Mouse (Mus musculus) embryonic facial prominence, embryonic 13.5 days (tissue): Measurements from ENCODE around the gene Rhbdd1. TPM values are rescaled to one million over a fixed set of nuclear protein-coding genes. Genes with fewer than 3 reads are reported as not detected.
A peak's percentile ranks its signal among the peaks of the same experiment; 100 is the strongest.

Source experiments
- ATAC-seq: fragments of 200-750 bp; cut with Nextera tagmentation; 2 replicates; pipeline ENCODE4 v1.8.0; 2017; ENCODE audit warnings: low read depth; ENCODE audit not compliant: insufficient number of reproducible peaks, insufficient read depth, low FRiP score, low TSS enrichment
- H3K27ac ChIP-seq: fragments of 300-500 bp; sonication (generic); 2 replicates; pipeline ENCODE4 v1.5.1; 2015; ENCODE audit warnings: moderate library complexity, mild to moderate bottlenecking, inconsistent platforms
- H3K27me3 ChIP-seq: fragments of 300-500 bp; sonication (generic); 2 replicates; pipeline ENCODE4 v1.6.1; 2015; ENCODE audit warnings: mild to moderate bottlenecking, inconsistent platforms
- H3K36me3 ChIP-seq: fragments of 300-500 bp; sonication (generic); 2 replicates; pipeline ENCODE4 v1.6.1; 2015; ENCODE audit warnings: mild to moderate bottlenecking, inconsistent platforms
- H3K4me1 ChIP-seq: fragments of 300-500 bp; sonication (generic); 2 replicates; pipeline ENCODE4 v1.6.1; 2015; ENCODE audit warnings: inconsistent platforms
- H3K4me2 ChIP-seq: fragments of 300-500 bp; sonication (generic); 2 replicates; pipeline ENCODE4 v1.6.1; 2015; ENCODE audit warnings: moderate library complexity, mild to moderate bottlenecking, inconsistent platforms
- H3K4me3 ChIP-seq: fragments of 300-500 bp; sonication (generic); 2 replicates; pipeline ENCODE4 v1.5.1; 2015; ENCODE audit warnings: mild to moderate bottlenecking, inconsistent platforms
- H3K9ac ChIP-seq: fragments of 300-500 bp; sonication (generic); 2 replicates; pipeline ENCODE4 v1.6.1; 2015; ENCODE audit warnings: mild to moderate bottlenecking, inconsistent platforms
- H3K9me3 ChIP-seq: fragments of 300-500 bp; sonication (generic); 2 replicates; pipeline ENCODE4 v1.6.1; 2016; ENCODE audit warnings: inconsistent platforms
- WGBS: fragments of 180-500 bp; shearing (Covaris S2); methylation state at CpG from one replicate; pipeline ENCODE4 v1.1.7; 2015; ENCODE audit warnings: mixed read lengths; 5-methylcytosine and 5-hydroxymethylcytosine counted together
- microRNA-seq: library from miRNA; unstranded; fragments of <30 nt; microRNA quantifications from one replicate; pipeline ENCODE4, GENCODE M21; 2016
- polyA plus RNA-seq: library from polyadenylated mRNA; unstranded; fragments of >200 nt; fragmentation: Nextera tagmentation; extraction: Ambion mirVana; gene quantifications from 2 replicates; pipeline ENCODE4 v1.2.1, GENCODE M21; 2015

Rhbdd1 gene
- polyA plus RNA-seq, 1 experiment from 2014 or later = 6.3 TPM

GRCm38 (mm10) chr1:82475254-82475653 lies 159.0 kb downstream of the Rhbdd1 start:
- Histone ChIP-seq H3K9ac (no peak overlapping the region), H3K4me3 (no peak overlapping the region), H3K27ac (no peak overlapping the region), H3K27me3 (no peaks in the 10 kb centered on the region), H3K9me3 (no peaks in the 10 kb centered on the region), H3K4me2 (no peak overlapping the region), H3K36me3 (no peaks in the 10 kb centered on the region), H3K4me1 (peaks cover 10% of the 10 kb centered on the region)
- no peak for ATAC-seq
- 78% methylated on average over 5 of the region's 5 CpGs for WGBS

GRCm38 (mm10) chr1:82475821-82476220 lies 159.6 kb downstream of the Rhbdd1 start:
- Histone ChIP-seq H3K36me3 (no peaks in the 10 kb centered on the region), H3K4me3 (no peak overlapping the region), H3K4me2 (peak overlapping the region; percentile 40; the same call in 1 of the 2 replicates), H3K4me1 (peaks cover 10% of the 10 kb centered on the region), H3K27ac (no peak overlapping the region), H3K9ac (no peak overlapping the region), H3K27me3 (no peaks in the 10 kb centered on the region), H3K9me3 (no peaks in the 10 kb centered on the region)
- no peak for ATAC-seq
- 74% methylated on average over 4 of the region's 4 CpGs for WGBS

- no peaks in the 10 kb centered on the region for H3K27me3 ChIP-seq
- no peaks in the 10 kb centered on the region for H3K36me3 ChIP-seq
- WGBS = 36% methylated on average over 11 of the region's 11 CpGs
- no peak overlapping the region for H3K4me3 ChIP-seq
- no peaks in the 10 kb centered on the region for H3K9me3 ChIP-seq
- H3K27ac ChIP-seq = 0 out of 2 replicates have a peak overlapping the region, but pooled peaks have one; percentile 2
- H3K4me2 ChIP-seq = peak overlapping the region; percentile 40
- H3K9ac ChIP-seq = no peak overlapping the region
- no peak for ATAC-seq
- H3K4me1 ChIP-seq = peaks cover 10% of the 10 kb centered on the region
These were observed 160.0 kb downstream of the Rhbdd1 start for GRCm38 (mm10) chr1:82476256-82476655.

- WGBS = 5% methylated on average over 9 of the region's 9 CpGs
- H3K4me2 ChIP-seq = peak overlapping the region; percentile 40
- no peak overlapping the region for H3K4me3 ChIP-seq
- H3K27ac ChIP-seq = 0 out of 2 replicates have a peak overlapping the region, but pooled peaks have one; percentile 2
- H3K4me1 ChIP-seq = peaks cover 10% of the 10 kb centered on the region
- ATAC-seq = no peak
- no peak overlapping the region for H3K9ac ChIP-seq
- H3K27me3 ChIP-seq = no peaks in the 10 kb centered on the region
- H3K9me3 ChIP-seq = no peaks in the 10 kb centered on the region
- H3K36me3 ChIP-seq = no peaks in the 10 kb centered on the region
These were observed 160.5 kb downstream of the Rhbdd1 start for GRCm38 (mm10) chr1:82476746-82477145.

- Histone ChIP-seq H3K9ac (no peak overlapping the region), H3K27me3 (no peaks in the 10 kb centered on the region), H3K36me3 (no peaks in the 10 kb centered on the region), H3K9me3 (no peaks in the 10 kb centered on the region), H3K27ac (no peak overlapping the region), H3K4me2 (no peak overlapping the region), H3K4me3 (no peak overlapping the region), H3K4me1 (peaks cover 8% of the 10 kb centered on the region; the same call in 1 of the 2 replicates)
- 75% methylated on average over 12 of the region's 12 CpGs for WGBS
- no peak for ATAC-seq
These were observed 163.6 kb downstream of the Rhbdd1 start for GRCm38 (mm10) chr1:82479696-82480487.

GRCm38 (mm10) chr1:82482371-82482770 lies 166.1 kb downstream of the Rhbdd1 start:
- no peak for ATAC-seq
- 85% methylated on average over 7 of the region's 7 CpGs for WGBS

GRCm38 (mm10) chr1:82486371-82486770 lies 170.1 kb downstream of the Rhbdd1 start:
- H3K27me3 ChIP-seq = no peaks in the 10 kb centered on the region
- no peak overlapping the region for H3K9ac ChIP-seq
- no peaks in the 10 kb centered on the region for H3K9me3 ChIP-seq
- no peaks in the 10 kb centered on the region for H3K4me1 ChIP-seq
- no peaks in the 10 kb centered on the region for H3K36me3 ChIP-seq
- WGBS = 83% methylated on average over 4 of the region's 4 CpGs
- no peak overlapping the region for H3K4me3 ChIP-seq
- ATAC-seq = no peak
- H3K4me2 ChIP-seq = no peak overlapping the region
- no peak overlapping the region for H3K27ac ChIP-seq

More at GRCm38 (mm10) chr1:82482371-82482770, 166.1 kb downstream of the Rhbdd1 start:
- H3K36me3 ChIP-seq = no peaks in the 10 kb centered on the region
- H3K4me1 ChIP-seq = no peaks in the 10 kb centered on the region
- H3K9me3 ChIP-seq = no peaks in the 10 kb centered on the region
- no peaks in the 10 kb centered on the region for H3K27me3 ChIP-seq
- no peak overlapping the region for H3K4me3 ChIP-seq
- H3K9ac ChIP-seq = no peak overlapping the region
- H3K27ac ChIP-seq = no peak overlapping the region
- no peak overlapping the region for H3K4me2 ChIP-seq

- H3K4me1 ChIP-seq = no peaks in the 10 kb centered on the region
- H3K36me3 ChIP-seq = no peaks in the 10 kb centered on the region
- no peak overlapping the region for H3K27ac ChIP-seq
- no peaks in the 10 kb centered on the region for H3K27me3 ChIP-seq
- no peaks in the 10 kb centered on the region for H3K9me3 ChIP-seq
- 82% methylated on average over 2 of the region's 2 CpGs for WGBS
- H3K4me2 ChIP-seq = no peak overlapping the region
- H3K9ac ChIP-seq = no peak overlapping the region
- no peak for ATAC-seq
- no peak overlapping the region for H3K4me3 ChIP-seq
These were observed 175.7 kb downstream of the Rhbdd1 start for GRCm38 (mm10) chr1:82491954-82492353.

Small RNAs within 50 kb of the gene (microRNA-seq; reads per million reads assigned to microRNA genes)
- gene Gm22112 = not detected

Other genes starting within 250 kb of the Rhbdd1 start
- 25.5 and 29.0 TPM in 2 replicates for gene Gm9747, start 83.3 kb upstream of the Rhbdd1 start, polyA plus RNA-seq
- 9.2 and 9.5 TPM in 2 replicates for gene Irs1, start 25.0 kb upstream of the Rhbdd1 start, polyA plus RNA-seq